Mouse (Mus musculus): ENCODE results near the gene Pde12. TPM values are rescaled to one million over a fixed set of nuclear protein-coding genes. Genes with fewer than 3 reads are reported as not detected.

Pde12 gene
- polyA plus RNA-seq, 1 experiment from 2014 or later = 9.6 TPM

DNA sequence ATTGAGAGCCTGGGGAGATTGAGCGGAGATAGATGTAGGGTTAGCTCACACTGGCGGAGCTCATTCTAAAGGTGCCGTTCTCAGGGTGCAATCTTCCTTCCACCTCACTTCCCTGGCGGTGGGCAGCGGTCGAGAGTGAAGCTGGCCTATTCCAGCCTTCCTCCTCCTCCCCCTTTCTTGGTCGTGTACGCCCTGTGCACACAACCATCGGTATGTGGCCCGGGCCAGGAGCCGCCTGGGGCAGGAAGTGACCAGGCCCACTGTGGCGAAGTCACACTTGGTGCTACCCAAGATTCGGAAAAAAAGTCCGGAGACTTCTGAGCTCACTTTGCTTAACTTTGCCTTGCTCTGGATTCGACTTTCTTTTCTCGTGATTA is 31.0 kb downstream of the Pde12 start:
- Histone ChIP-seq H3K9ac (ENCODE audit: low read depth, low read length) (peak overlapping the region; percentile 99), H3K9me3 (ENCODE audit: control insufficient read depth, low read length) (no peaks in the 10 kb centered on the region), H3K27me3 (replicated peaks; ENCODE audit: control insufficient read depth, insufficient read depth, low read length) (no peaks in the 10 kb centered on the region), H3K36me3 (ENCODE audit: control insufficient read depth, insufficient read depth, low read length) (0 out of 2 replicates have a peak, but pooled peaks cover 6% of the 10 kb centered on the region), H3K27ac (replicated peaks; ENCODE audit: low read depth, low read length) (peak overlapping the region; percentile 99), H3K4me1 (ENCODE audit: control insufficient read depth, insufficient read depth, low read length) (0 out of 2 replicates have a peak, but pooled peaks cover 19% of the 10 kb centered on the region), H3K4me2 (ENCODE audit: low read depth, low read length) (peak overlapping the region; percentile 88), H3K4me3 (ENCODE audit: low read depth, low read length) (peak overlapping the region; percentile 85)
- ATAC-seq (ENCODE audit: low read depth) (no peak), DNase-seq (ENCODE audit: low spot score) (peak; percentile 72)
- WGBS = 0% methylated on average over 14 of the region's 16 CpGs

DNA sequence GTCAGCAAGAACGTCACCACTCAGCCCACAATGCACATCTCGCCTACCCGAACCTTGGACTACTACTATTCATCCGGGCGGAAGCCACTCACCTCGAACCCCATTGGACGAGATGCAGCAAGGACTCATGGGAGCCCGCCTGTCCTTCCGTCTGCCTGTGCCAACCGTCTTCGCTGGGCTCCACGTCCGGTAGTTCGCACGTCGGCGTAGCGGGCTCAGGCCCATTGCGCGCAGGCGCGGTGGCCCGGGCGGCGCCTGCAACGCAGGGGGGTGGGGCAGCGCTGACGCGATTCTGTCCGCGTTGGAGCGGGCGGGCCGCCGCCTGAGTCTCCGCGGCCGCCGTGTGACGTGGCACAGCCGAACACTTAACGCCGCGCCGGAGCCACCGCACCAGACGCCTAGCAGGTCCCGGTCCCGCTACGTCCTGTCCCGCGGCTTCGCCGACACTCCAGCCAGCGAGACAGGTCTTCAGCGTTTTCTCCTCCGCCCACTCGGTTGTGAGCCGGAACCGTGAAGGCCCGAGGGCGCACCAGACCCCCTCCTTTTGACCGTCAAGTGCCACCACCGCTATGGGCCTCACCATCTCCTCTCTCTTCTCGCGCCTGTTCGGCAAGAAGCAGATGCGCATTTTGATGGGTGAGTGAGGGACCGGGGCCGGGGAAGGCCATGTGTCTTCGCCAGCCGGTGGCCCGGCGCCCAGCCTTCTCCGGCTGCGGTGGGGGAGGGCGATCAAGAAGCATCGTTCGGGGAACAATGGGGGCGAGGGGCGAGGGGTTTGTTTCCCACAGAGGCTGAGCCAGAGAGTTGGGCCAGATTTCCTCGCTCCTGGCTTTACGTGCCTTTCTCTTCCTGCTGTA is 31.6 kb downstream of the Pde12 start, which contains the start of gene Arf4:
Gene Arf4, plus strand, starts transcription at position 224 of the 857 bp plus-strand sequence.
- no peaks in the 10 kb centered on the region for H3K27me3 ChIP-seq (replicated peaks; ENCODE audit: control insufficient read depth, insufficient read depth, low read length)
- H3K27ac ChIP-seq (replicated peaks; ENCODE audit: low read depth, low read length) = peak within 1 kb of the TSS; percentile 99
- H3K4me1 ChIP-seq (ENCODE audit: control insufficient read depth, insufficient read depth, low read length) = 0 out of 2 replicates have a peak, but pooled peaks cover 19% of the 10 kb centered on the region
- peak within 1 kb of the TSS; percentile 85 for H3K4me3 ChIP-seq (ENCODE audit: low read depth, low read length)
- peak; percentile 99 for ATAC-seq (ENCODE audit: low read depth)
- H3K4me2 ChIP-seq (ENCODE audit: low read depth, low read length) = peak within 1 kb of the TSS; percentile 88
- WGBS = under 1% methylated on average over 41 of the region's 83 CpGs
- H3K36me3 ChIP-seq (ENCODE audit: control insufficient read depth, insufficient read depth, low read length) = 0 out of 2 replicates have a peak, but pooled peaks cover 6% of the 10 kb centered on the region
- peak within 1 kb of the TSS; percentile 99 for H3K9ac ChIP-seq (ENCODE audit: low read depth, low read length)
- H3K9me3 ChIP-seq (ENCODE audit: control insufficient read depth, low read length) = no peaks in the 10 kb centered on the region
- DNase-seq (ENCODE audit: low spot score) = peak; percentile 100

DNA sequence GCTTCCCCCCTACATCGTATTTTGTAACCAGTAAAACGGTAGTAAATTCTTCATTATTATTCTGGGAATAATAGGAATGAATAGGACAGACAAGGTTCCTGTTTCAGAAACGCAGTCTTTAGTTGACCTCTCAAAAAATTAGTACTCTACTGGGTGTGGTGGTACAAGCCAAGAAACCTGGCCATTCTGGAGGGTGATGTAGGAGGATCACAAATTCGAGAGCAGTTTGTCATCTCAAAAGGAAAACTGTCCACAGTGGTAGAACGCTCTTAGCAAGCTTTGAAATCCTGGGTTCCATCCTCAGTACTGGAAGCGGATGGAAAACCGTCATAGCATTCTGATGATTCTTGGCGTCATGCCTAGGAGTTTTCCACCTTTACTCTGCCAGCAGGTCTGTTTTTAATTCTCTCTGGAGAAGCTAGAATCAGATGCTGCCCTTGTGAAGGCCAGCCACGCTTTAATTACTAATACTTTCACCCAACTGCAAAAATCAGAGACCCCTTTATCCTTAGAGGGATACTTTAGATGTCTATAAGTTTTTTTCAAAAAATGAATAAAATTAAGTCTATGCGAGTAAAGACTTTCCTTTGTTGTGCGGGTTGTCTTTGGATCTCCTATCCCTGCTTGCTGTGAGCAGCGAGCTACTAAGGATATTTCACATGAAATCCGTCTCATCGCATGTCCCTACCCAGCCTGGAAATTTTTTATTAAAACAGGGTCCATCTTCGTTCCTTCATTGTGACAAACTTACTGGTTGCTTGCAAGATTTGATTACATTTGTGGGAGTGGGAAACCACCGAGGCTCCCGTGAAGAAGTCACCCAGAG is 32.4 kb downstream of the Pde12 start:
- peak overlapping the region; percentile 85 for H3K4me3 ChIP-seq (ENCODE audit: low read depth, low read length)
- H3K27ac ChIP-seq (replicated peaks; ENCODE audit: low read depth, low read length) = peak overlapping the region; percentile 99
- no peaks in the 10 kb centered on the region for H3K9me3 ChIP-seq (ENCODE audit: control insufficient read depth, low read length)
- ATAC-seq (ENCODE audit: low read depth) = no peak
- no peaks in the 10 kb centered on the region for H3K27me3 ChIP-seq (replicated peaks; ENCODE audit: control insufficient read depth, insufficient read depth, low read length)
- peak overlapping the region; percentile 52 for H3K4me2 ChIP-seq (ENCODE audit: low read depth, low read length)
- H3K4me1 ChIP-seq (ENCODE audit: control insufficient read depth, insufficient read depth, low read length) = 0 out of 2 replicates have a peak, but pooled peaks cover 19% of the 10 kb centered on the region
- DNase-seq (ENCODE audit: low spot score) = peak; percentile 83
- peaks cover 13% of the 10 kb centered on the region for H3K36me3 ChIP-seq (ENCODE audit: control insufficient read depth, insufficient read depth, low read length)
- 20% methylated on average over 17 of the region's 17 CpGs for WGBS
- peak overlapping the region; percentile 99 for H3K9ac ChIP-seq (ENCODE audit: low read depth, low read length)

DNA sequence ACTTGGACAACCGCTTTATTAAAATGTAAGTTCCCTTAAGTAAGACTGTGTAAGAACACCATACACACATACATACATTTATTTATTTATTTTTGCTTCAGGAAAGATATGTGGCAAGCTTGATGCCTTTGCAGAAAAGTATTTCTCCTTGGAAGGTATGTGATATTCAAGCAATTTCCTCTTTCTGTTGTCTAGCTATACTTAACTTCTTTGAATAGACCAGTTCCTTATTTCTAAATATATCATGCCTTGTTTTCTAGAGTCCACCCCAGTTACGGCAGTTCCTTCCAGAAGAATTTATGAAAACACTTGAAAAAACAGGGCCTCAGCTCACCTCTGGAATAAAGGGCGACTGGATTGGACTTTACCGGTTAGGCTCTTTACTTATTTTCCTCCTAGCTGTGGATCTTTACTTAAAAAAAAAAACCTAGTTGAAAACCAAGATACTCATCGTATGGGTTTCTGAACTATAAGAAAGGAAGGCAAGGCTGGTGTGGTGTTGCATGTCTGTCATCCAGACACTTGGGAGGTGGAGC is 43.0 kb downstream of the Pde12 start:
- H3K27ac ChIP-seq (replicated peaks; ENCODE audit: low read depth, low read length) = no peak overlapping the region
- no peak overlapping the region for H3K9ac ChIP-seq (ENCODE audit: low read depth, low read length)
- 84% methylated on average over 5 of the region's 5 CpGs for WGBS
- H3K36me3 ChIP-seq (ENCODE audit: control insufficient read depth, insufficient read depth, low read length) = peaks cover 86% of the 10 kb centered on the region
- H3K27me3 ChIP-seq (replicated peaks; ENCODE audit: control insufficient read depth, insufficient read depth, low read length) = no peaks in the 10 kb centered on the region
- ATAC-seq (ENCODE audit: low read depth) = no peak
- no peak overlapping the region for H3K4me2 ChIP-seq (ENCODE audit: low read depth, low read length)
- H3K9me3 ChIP-seq (ENCODE audit: control insufficient read depth, low read length) = no peaks in the 10 kb centered on the region
- H3K4me3 ChIP-seq (ENCODE audit: low read depth, low read length) = no peak overlapping the region
- DNase-seq (ENCODE audit: low spot score) = no peak
- no peaks in the 10 kb centered on the region for H3K4me1 ChIP-seq (ENCODE audit: control insufficient read depth, insufficient read depth, low read length)

- Histone ChIP-seq H3K27me3 (replicated peaks; ENCODE audit: control insufficient read depth, insufficient read depth, low read length) (no peaks in the 10 kb centered on the region), H3K4me2 (ENCODE audit: low read depth, low read length) (no peak overlapping the region), H3K36me3 (ENCODE audit: control insufficient read depth, insufficient read depth, low read length) (peaks cover 89% of the 10 kb centered on the region), H3K4me3 (ENCODE audit: low read depth, low read length) (no peak overlapping the region), H3K4me1 (ENCODE audit: control insufficient read depth, insufficient read depth, low read length) (no peaks in the 10 kb centered on the region), H3K27ac (replicated peaks; ENCODE audit: low read depth, low read length) (no peak overlapping the region), H3K9me3 (ENCODE audit: control insufficient read depth, low read length) (no peaks in the 10 kb centered on the region), H3K9ac (ENCODE audit: low read depth, low read length) (no peak overlapping the region)
- WGBS = 88% methylated on average over 4 of the region's 4 CpGs
- DNase-seq (ENCODE audit: low spot score) (no peak), ATAC-seq (ENCODE audit: low read depth) (no peak)
Measured at GRCm38 (mm10) chr14:26625301-26625700, 44.4 kb downstream of the Pde12 start.

DNA sequence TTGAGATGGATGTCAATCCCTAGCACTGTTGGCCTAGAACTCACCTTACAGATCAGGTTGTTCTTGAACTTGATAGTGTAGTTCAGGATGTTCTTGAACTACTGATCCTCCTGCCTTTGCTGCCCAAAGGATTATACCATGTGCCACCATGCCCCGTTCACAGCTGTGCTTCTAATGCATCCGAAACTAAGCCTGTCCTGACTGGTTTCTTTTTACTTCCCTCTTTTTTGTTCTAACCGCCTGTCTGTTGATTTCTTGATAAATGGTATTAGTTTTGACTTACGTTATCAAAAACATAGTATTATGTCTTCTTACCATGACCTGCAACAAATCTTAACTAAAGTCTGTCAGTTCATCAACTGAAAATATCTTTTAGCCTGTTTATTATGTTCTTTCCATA is 59.0 kb downstream of the Pde12 start:
- no peaks in the 10 kb centered on the region for H3K9me3 ChIP-seq (ENCODE audit: control insufficient read depth, low read length)
- H3K4me1 ChIP-seq (ENCODE audit: control insufficient read depth, insufficient read depth, low read length) = no peaks in the 10 kb centered on the region
- H3K27me3 ChIP-seq (replicated peaks; ENCODE audit: control insufficient read depth, insufficient read depth, low read length) = no peaks in the 10 kb centered on the region
- H3K36me3 ChIP-seq (ENCODE audit: control insufficient read depth, insufficient read depth, low read length) = peaks cover 91% of the 10 kb centered on the region
- 91% methylated on average over 4 of the region's 4 CpGs for WGBS
- no peak overlapping the region for H3K4me2 ChIP-seq (ENCODE audit: low read depth, low read length)
- DNase-seq (ENCODE audit: low spot score) = no peak
- no peak overlapping the region for H3K9ac ChIP-seq (ENCODE audit: low read depth, low read length)
- no peak overlapping the region for H3K4me3 ChIP-seq (ENCODE audit: low read depth, low read length)
- ATAC-seq (ENCODE audit: low read depth) = no peak
- no peak overlapping the region for H3K27ac ChIP-seq (replicated peaks; ENCODE audit: low read depth, low read length)

Small RNA genes within 50 kb of the gene (microRNA-seq; reads per million reads assigned to microRNA genes)
- 0.50 reads per million for gene Mir7672 (ENCODE audit: borderline number of aligned reads)

Other genes with a start within 250 kb of the Pde12 start
- 28.0 and 28.9 TPM in 2 replicates for gene Slmap, start 135.0 kb downstream of the Pde12 start, polyA plus RNA-seq (2014; fragmentation: Nextera tagmentation; extraction: Ambion mirVana)
- 27.8 and 28.5 TPM in 2 replicates for gene Dennd6a, start 96.0 kb downstream of the Pde12 start, polyA plus RNA-seq (2014; fragmentation: Nextera tagmentation; extraction: Ambion mirVana)
- 692 and 697 TPM in 2 replicates for gene Arf4, start 31.8 kb downstream of the Pde12 start, polyA plus RNA-seq (2014; fragmentation: Nextera tagmentation; extraction: Ambion mirVana)
- gene Dnah12, start 23.4 kb upstream of the Pde12 start, polyA plus RNA-seq (2014; fragmentation: Nextera tagmentation; extraction: Ambion mirVana) = 0.22 and 0.61 TPM in 2 replicates
- gene Asb14, start 224.7 kb upstream of the Pde12 start, polyA plus RNA-seq (2014; fragmentation: Nextera tagmentation; extraction: Ambion mirVana) = 0.54 and 0.55 TPM in 2 replicates

Data from embryonic facial prominence, embryonic 14.5 days (tissue).